Mouse (Mus musculus): ENCODE data around the gene Pkp4.

- no peak for TF ChIP-seq CTCF (IDR thresholded peaks at IDR 0.05; ENCODE audit: borderline replicate concordance, insufficient read depth, low read length)
- no peak for TF ChIP-seq POLR2A (IDR thresholded peaks at IDR 0.05; ENCODE audit: low read depth, low read length)
These were observed 10.9 kb downstream of the Pkp4 start for GRCm38 (mm10) chr2:59171533-59171932.

Data from embryonic fibroblast, embryonic 13.5 days (primary cell).